Mouse (Mus musculus) erythroblast, embryonic 14.5 days (primary cell): ENCODE data around the gene Vamp8.

Source experiments
- GATA1 ChIP-seq: IDR thresholded peaks from 2 replicates; pipeline ENCODE4 v1.6.1; 2012; ENCODE audit warnings: low read length, inconsistent platforms, mixed read lengths
- TAL1 ChIP-seq: IDR thresholded peaks from 3 replicates; pipeline ENCODE4 v1.6.1; 2012; ENCODE audit warnings: low read length, inconsistent platforms, mixed read lengths

- no peak for TF ChIP-seq TAL1
- no peak for TF ChIP-seq GATA1
These were observed 43.1 kb downstream of the Vamp8 start, which contains the start of gene 0610030E20Rik for GRCm38 (mm10) chr6:72347166-72347941.
